18 mouse cellular contexts compared by ENCODE assay signal in the genomic region with DNA sequence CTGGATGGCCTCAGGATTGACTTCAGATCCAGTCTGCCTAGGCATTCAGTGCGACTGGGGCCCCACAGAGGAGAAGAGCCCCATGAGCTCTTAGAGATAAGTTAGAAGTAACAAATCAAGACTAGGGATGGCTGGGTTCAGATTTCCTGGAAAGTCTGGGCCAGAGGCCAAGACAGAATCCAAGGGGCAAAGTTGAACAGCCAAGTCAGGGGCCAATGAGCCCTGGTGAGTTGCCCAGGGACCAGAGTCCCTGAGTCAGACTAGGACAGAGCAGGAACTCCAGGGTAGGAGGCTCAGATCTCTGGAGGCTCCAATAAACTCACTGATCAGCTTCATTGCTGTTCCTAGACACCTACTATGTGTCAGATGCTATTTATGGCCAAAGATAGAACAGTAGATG.
A peak's percentile ranks its signal among the peaks of the same experiment; 100 is the strongest.
DNase-seq lines count a peak whose midpoint lies in the region; ATAC-seq and TF ChIP-seq lines count a peak whose summit lies in the region.
"Had no signal": no experiment of that assay in that cellular context is flagged by ENCODE, and none has a peak within 500 bp of the region (broad histone marks: within the 10 kb centered on the region; RNA-seq: fewer than 3 reads in every experiment).

No protein-coding gene starts in this region.

- no peak for TF ChIP-seq EP300 in stomach, postnatal 0 days (optimal IDR thresholded peaks at IDR 0.05)

- no peaks in the 10 kb centered on the region for H3K36me3 ChIP-seq in intestine, embryonic 15.5 days
- H3K36me3 ChIP-seq in kidney, postnatal 0 days (ENCODE audit: insufficient read depth, low read length) = no peaks in the 10 kb centered on the region
- no peaks in the 10 kb centered on the region for H3K36me3 ChIP-seq in stomach, postnatal 0 days (ENCODE audit: control insufficient read depth, insufficient read depth, low read length)
- H3K36me3 ChIP-seq in embryonic facial prominence, embryonic 10.5 days (replicated peaks) = no peaks in the 10 kb centered on the region
- H3K36me3 ChIP-seq: embryonic facial prominence, embryonic 15.5 days; hindbrain, embryonic 10.5 days; lung, embryonic 15.5 days; stomach, embryonic 15.5 days had no signal

- H3K9me3 ChIP-seq in intestine, embryonic 15.5 days = no peaks in the 10 kb centered on the region
- no peaks in the 10 kb centered on the region for H3K9me3 ChIP-seq in kidney, postnatal 0 days (replicated peaks; ENCODE audit: low read length)
- no peaks in the 10 kb centered on the region for H3K9me3 ChIP-seq in stomach, postnatal 0 days (ENCODE audit: control insufficient read depth, low read length)
- H3K9me3 ChIP-seq in embryonic facial prominence, embryonic 10.5 days = no peaks in the 10 kb centered on the region
- H3K9me3 ChIP-seq: embryonic facial prominence, embryonic 15.5 days; hindbrain, embryonic 10.5 days; lung, embryonic 15.5 days; stomach, embryonic 15.5 days had no signal

- no peaks in the 10 kb centered on the region for H3K27me3 ChIP-seq in intestine, embryonic 15.5 days (replicated peaks)
- no peaks in the 10 kb centered on the region for H3K27me3 ChIP-seq in kidney, postnatal 0 days (ENCODE audit: insufficient read depth, low read length)
- H3K27me3 ChIP-seq in stomach, postnatal 0 days (ENCODE audit: control insufficient read depth, insufficient read depth, low read length) = no peaks in the 10 kb centered on the region
- peaks cover 12% of the 10 kb centered on the region; the same call in 1 of the 2 replicates for H3K27me3 ChIP-seq in embryonic facial prominence, embryonic 10.5 days (replicated peaks; ENCODE audit: low read depth, poor library complexity, severe bottlenecking)
- H3K27me3 ChIP-seq: lung, embryonic 15.5 days; megakaryocyte, embryonic 14.5 days; stomach, embryonic 15.5 days had no signal

- TF ChIP-seq CTCF in kidney, postnatal 0 days (IDR thresholded peaks at IDR 0.05; ENCODE audit: low read depth) = no peak
- no peak for TF ChIP-seq CTCF in stomach, postnatal 0 days (IDR thresholded peaks at IDR 0.05; ENCODE audit: low read depth)

- peak; percentile 19 for DNase-seq in ovary, adult 18-20 months (ENCODE audit: low spot score)
- no peak for DNase-seq in ovary, postnatal 14 days (ENCODE audit: low spot score)
- DNase-seq in kidney, postnatal 0 days (ENCODE audit: low spot score) = peak; percentile 47
- no peak for DNase-seq in stomach, postnatal 0 days (ENCODE audit: low spot score)
- no peak for DNase-seq in spleen, adult 18-20 months
- DNase-seq in retina, postnatal 1 day = no peak
- DNase-seq in embryonic facial prominence, embryonic 10.5 days (ENCODE audit: low spot score) = no peak
- DNase-seq: cerebellum, adult 2 months; gastrocnemius, postnatal 36 days; thymus, postnatal 25 days had no signal

- peak overlapping the region; percentile 51; the same call in 1 of the 2 replicates for H3K27ac ChIP-seq in intestine, embryonic 15.5 days
- no peak overlapping the region for H3K27ac ChIP-seq in kidney, postnatal 0 days
- H3K27ac ChIP-seq in stomach, postnatal 0 days (replicated peaks) = no peak overlapping the region
- no peak overlapping the region for H3K27ac ChIP-seq in embryonic facial prominence, embryonic 10.5 days (replicated peaks)
- H3K27ac ChIP-seq: embryonic facial prominence, embryonic 15.5 days; hindbrain, embryonic 10.5 days; lung, embryonic 15.5 days; stomach, embryonic 15.5 days had no signal

- ATAC-seq in intestine, embryonic 15.5 days = peak; percentile 87
- peak; percentile 64 for ATAC-seq in kidney, postnatal 0 days (replicated peaks; ENCODE audit: low FRiP score, low read depth)
- ATAC-seq in stomach, postnatal 0 days (ENCODE audit: low FRiP score, low TSS enrichment) = 0 out of 2 replicates have a peak, but pooled peaks have one; percentile 31
- ATAC-seq: CD4-positive, CD25-positive, alpha-beta regulatory T cell, adult 4 months; midbrain, embryonic 16.5 days had no signal

- WGBS in intestine, embryonic 15.5 days = 47% methylated on average over 1 of the region's 1 CpGs
- 23% methylated on average over 1 of the region's 1 CpGs for WGBS in kidney, postnatal 0 days
- 50% methylated on average over 1 of the region's 1 CpGs for WGBS in stomach, postnatal 0 days
- WGBS in embryonic facial prominence, embryonic 10.5 days = 83% methylated on average over 1 of the region's 1 CpGs

- H3K9ac ChIP-seq in intestine, embryonic 15.5 days = no peak overlapping the region
- no peak overlapping the region for H3K9ac ChIP-seq in kidney, postnatal 0 days (ENCODE audit: low read depth, low read length)
- H3K9ac ChIP-seq in stomach, postnatal 0 days (ENCODE audit: low read length) = no peak overlapping the region
- H3K9ac ChIP-seq: embryonic facial prominence, embryonic 15.5 days; lung, embryonic 15.5 days; stomach, embryonic 15.5 days had no signal

- no peak overlapping the region; the same call in 1 of the 2 replicates for H3K4me2 ChIP-seq in intestine, embryonic 15.5 days (replicated peaks)
- H3K4me2 ChIP-seq in kidney, postnatal 0 days (ENCODE audit: low read length) = no peak overlapping the region
- no peak overlapping the region for H3K4me2 ChIP-seq in stomach, postnatal 0 days (replicated peaks; ENCODE audit: low read depth)
- H3K4me2 ChIP-seq: embryonic facial prominence, embryonic 15.5 days; lung, embryonic 15.5 days; stomach, embryonic 15.5 days had no signal

- H3K4me3 ChIP-seq in intestine, embryonic 15.5 days (replicated peaks) = no peak overlapping the region
- H3K4me3 ChIP-seq in kidney, postnatal 0 days (replicated peaks; ENCODE audit: low read depth, low read length) = no peak overlapping the region
- no peak overlapping the region for H3K4me3 ChIP-seq in stomach, postnatal 0 days (ENCODE audit: low read depth, low read length)
- no peak overlapping the region for H3K4me3 ChIP-seq in embryonic facial prominence, embryonic 10.5 days
- H3K4me3 ChIP-seq: embryonic facial prominence, embryonic 15.5 days; hindbrain, embryonic 10.5 days; lung, embryonic 15.5 days; megakaryocyte, embryonic 14.5 days; stomach, embryonic 15.5 days had no signal

- no peaks in the 10 kb centered on the region for H3K4me1 ChIP-seq in intestine, embryonic 15.5 days (replicated peaks)
- no peaks in the 10 kb centered on the region for H3K4me1 ChIP-seq in kidney, postnatal 0 days (replicated peaks; ENCODE audit: insufficient read depth, low read length)
- H3K4me1 ChIP-seq in stomach, postnatal 0 days (replicated peaks; ENCODE audit: control insufficient read depth, insufficient read depth) = no peaks in the 10 kb centered on the region
- peaks cover 7% of the 10 kb centered on the region for H3K4me1 ChIP-seq in embryonic facial prominence, embryonic 10.5 days
- H3K4me1 ChIP-seq: embryonic facial prominence, embryonic 15.5 days; megakaryocyte, embryonic 14.5 days; stomach, embryonic 15.5 days had no signal

Comparison
In these comparisons a context has a peak if more than half of its experiments do, and no peak if none do; other contexts are left out.
1. DNase-seq: peak in ovary, adult 18-20 months (single experiment) and kidney, postnatal 0 days (single experiment); none in ovary, postnatal 14 days (single experiment), stomach, postnatal 0 days (single experiment), spleen, adult 18-20 months (0 of 2), retina, postnatal 1 day (single experiment) and embryonic facial prominence, embryonic 10.5 days (single experiment).
2. ATAC-seq: peak in every context shown above with its lines; median percentile 87 in intestine, embryonic 15.5 days; 64 in kidney, postnatal 0 days; 31 in stomach, postnatal 0 days.